Mouse (Mus musculus) urinary bladder, postnatal 14 days (tissue): ENCODE data around the gene Nr6a1.

Experiments used
- DNase-seq: peaks from one replicate; pipeline ENCODE4 v3.0.0; 2021; ENCODE audit warnings: low spot score

Gene Nr6a1

GRCm38 (mm10) chr2:38782731-38783130 lies 144.8 kb downstream of the Nr6a1 start:
- DNase-seq, result no peak

GRCm38 (mm10) chr2:38781945-38782720 lies 145.4 kb downstream of the Nr6a1 start:
- DNase-seq, result no peak

- DNase-seq, result no peak
Observed at GRCm38 (mm10) chr2:38779939-38780338, 147.5 kb downstream of the Nr6a1 start.

- DNase-seq, result no peak
Observed at GRCm38 (mm10) chr2:38777326-38777725, 150.2 kb downstream of the Nr6a1 start.

- no peak for DNase-seq
Observed at GRCm38 (mm10) chr2:38774936-38775335, 152.6 kb downstream of the Nr6a1 start.

GRCm38 (mm10) chr2:38771478-38771797 lies 156.1 kb downstream of the Nr6a1 start:
- no peak for DNase-seq

- no peak for DNase-seq
Observed at GRCm38 (mm10) chr2:38770772-38771477, 156.6 kb downstream of the Nr6a1 start.

- no peak for DNase-seq
Observed at GRCm38 (mm10) chr2:38767177-38767931, 160.1 kb downstream of the Nr6a1 start.

- DNase-seq, result peak; percentile 23
Observed at GRCm38 (mm10) chr2:38739847-38740246, 187.6 kb downstream of the Nr6a1 start.

- peak; percentile 81 for DNase-seq
Observed at GRCm38 (mm10) chr2:38739410-38739809, 188.1 kb downstream of the Nr6a1 start.

GRCm38 (mm10) chr2:38738601-38739301 lies 188.7 kb downstream of the Nr6a1 start:
- no peak for DNase-seq

- DNase-seq, result no peak
Observed at GRCm38 (mm10) chr2:38735740-38736139, 191.7 kb downstream of the Nr6a1 start.

GRCm38 (mm10) chr2:38734721-38735120 lies 192.8 kb downstream of the Nr6a1 start:
- DNase-seq, result no peak

GRCm38 (mm10) chr2:38730331-38730827 lies 197.1 kb downstream of the Nr6a1 start:
- DNase-seq, result no peak

GRCm38 (mm10) chr2:38725427-38725826 lies 202.1 kb downstream of the Nr6a1 start:
- DNase-seq, result no peak

- DNase-seq, result no peak
Observed at GRCm38 (mm10) chr2:38723378-38723777, 204.1 kb downstream of the Nr6a1 start.

- no peak for DNase-seq
Observed at GRCm38 (mm10) chr2:38722076-38722475, 205.4 kb downstream of the Nr6a1 start.

- DNase-seq, result no peak
Observed at GRCm38 (mm10) chr2:38720661-38721060, 206.8 kb downstream of the Nr6a1 start.

- no peak for DNase-seq
Observed at GRCm38 (mm10) chr2:38719354-38719753, 208.1 kb downstream of the Nr6a1 start.

- no peak for DNase-seq
Observed at GRCm38 (mm10) chr2:38718676-38719075, 208.8 kb downstream of the Nr6a1 start.

GRCm38 (mm10) chr2:38717436-38717835 lies 210.1 kb downstream of the Nr6a1 start:
- no peak for DNase-seq

GRCm38 (mm10) chr2:38714324-38714723 lies 213.2 kb downstream of the Nr6a1 start, which contains the start of gene Nr5a1:
Gene Nr5a1, minus strand, starts transcription at chr2:38714542.
- DNase-seq, result no peak
